24 mouse cellular contexts compared by ENCODE assay signal in genomic region chr10:84636656-84637055, GRCm38 (mm10). TPM values are rescaled to one million over a fixed set of nuclear protein-coding genes. Genes with fewer than 3 reads are reported as not detected.
DNase-seq lines count a peak whose midpoint lies in the region; ATAC-seq and TF ChIP-seq lines count a peak whose summit lies in the region.
"Had no signal": no experiment of that assay in that cellular context is flagged by ENCODE, and none has a peak within 500 bp of the region (broad histone marks: within the 10 kb centered on the region; RNA-seq: fewer than 3 reads in every experiment).

No protein-coding gene starts in this region.

- H3K27me3 ChIP-seq in midbrain, embryonic 11.5 days (ENCODE audit: control insufficient read depth, insufficient read depth, low read length), result no peaks in the 10 kb centered on the region
- no peaks in the 10 kb centered on the region for H3K27me3 ChIP-seq in midbrain, embryonic 14.5 days (ENCODE audit: control insufficient read depth, insufficient read depth, low read length)
- H3K27me3 ChIP-seq in hindbrain, embryonic 11.5 days (ENCODE audit: control insufficient read depth, insufficient read depth, low read length), result no peaks in the 10 kb centered on the region
- H3K27me3 ChIP-seq: embryonic facial prominence, embryonic 13.5 days; embryonic facial prominence, embryonic 15.5 days; forebrain, embryonic 12.5 days had no signal

- H3K36me3 ChIP-seq in midbrain, embryonic 11.5 days (ENCODE audit: control insufficient read depth, insufficient read depth, low read length), result no peaks in the 10 kb centered on the region
- H3K36me3 ChIP-seq in midbrain, embryonic 14.5 days (ENCODE audit: control insufficient read depth, insufficient read depth, low read length), result peaks cover 69% of the 10 kb centered on the region
- 0 out of 2 replicates have a peak, but pooled peaks cover 2% of the 10 kb centered on the region for H3K36me3 ChIP-seq in hindbrain, embryonic 11.5 days (ENCODE audit: control insufficient read depth, insufficient read depth, low read length)

- no peaks in the 10 kb centered on the region for H3K9me3 ChIP-seq in midbrain, embryonic 11.5 days (ENCODE audit: control insufficient read depth, low read length)
- no peaks in the 10 kb centered on the region for H3K9me3 ChIP-seq in midbrain, embryonic 14.5 days (ENCODE audit: control insufficient read depth, low read length)
- H3K9me3 ChIP-seq in hindbrain, embryonic 11.5 days (ENCODE audit: control insufficient read depth, low read length), result no peaks in the 10 kb centered on the region
- H3K9me3 ChIP-seq: embryonic facial prominence, embryonic 13.5 days; embryonic facial prominence, embryonic 15.5 days; forebrain, embryonic 10.5 days; forebrain, embryonic 12.5 days had no signal

- peak; percentile 66 for DNase-seq in gastrocnemius, adult 2 months
- DNase-seq in gastrocnemius, adult 8-10 months (ENCODE audit: low spot score in 2 of 2), result no peak
- DNase-seq in midbrain, embryonic 11.5 days (ENCODE audit: low spot score, missing footprints), result peak; percentile 49
- no peak for DNase-seq in midbrain, embryonic 14.5 days
- peak; percentile 69 for DNase-seq in gastrocnemius, postnatal 14 days
- DNase-seq in skeletal muscle tissue, adult 2 months (ENCODE audit: low read depth, low spot score), result peak; percentile 82
- DNase-seq in lung, adult 18-20 months, result no peak
- no peak for DNase-seq in hindbrain, embryonic 11.5 days (ENCODE audit: low spot score)
- DNase-seq: adrenal gland, adult 2 months; adrenal gland, postnatal 10 days; adrenal gland, postnatal 25 days; cerebellum, adult 11 months; cerebellum, adult 18-20 months; cerebellum, adult 8-10 months; cerebellum, adult 9-11 months; cerebellum, postnatal 14 days; cerebellum, postnatal 36 days; embryo, embryonic 11 days had no signal

- no peak overlapping the region for H3K4me3 ChIP-seq in gastrocnemius, adult 2 months
- H3K4me3 ChIP-seq in midbrain, embryonic 11.5 days (ENCODE audit: low read depth, low read length), result no peak overlapping the region
- no peak overlapping the region for H3K4me3 ChIP-seq in midbrain, embryonic 14.5 days (replicated peaks; ENCODE audit: low read depth, low read length)
- no peak overlapping the region for H3K4me3 ChIP-seq in hindbrain, embryonic 11.5 days (ENCODE audit: low read depth, low read length)
- H3K4me3 ChIP-seq: embryonic facial prominence, embryonic 13.5 days; embryonic facial prominence, embryonic 15.5 days; erythroblast, embryonic 14.5 days; forebrain, embryonic 10.5 days; forebrain, embryonic 12.5 days had no signal

- no peak overlapping the region for H3K4me2 ChIP-seq in midbrain, embryonic 11.5 days
- H3K4me2 ChIP-seq in midbrain, embryonic 14.5 days (ENCODE audit: low read length), result no peak overlapping the region
- no peak overlapping the region for H3K4me2 ChIP-seq in hindbrain, embryonic 11.5 days (replicated peaks; ENCODE audit: low read depth, low read length)
- H3K4me2 ChIP-seq: embryonic facial prominence, embryonic 13.5 days; embryonic facial prominence, embryonic 15.5 days; forebrain, embryonic 12.5 days had no signal

- H3K9ac ChIP-seq in midbrain, embryonic 11.5 days (ENCODE audit: low read length), result no peak overlapping the region
- H3K9ac ChIP-seq in midbrain, embryonic 14.5 days (replicated peaks; ENCODE audit: low read length), result no peak overlapping the region
- no peak overlapping the region for H3K9ac ChIP-seq in hindbrain, embryonic 11.5 days (ENCODE audit: low read depth, low read length)
- H3K9ac ChIP-seq: embryonic facial prominence, embryonic 13.5 days; embryonic facial prominence, embryonic 15.5 days; forebrain, embryonic 12.5 days had no signal

- WGBS in midbrain, embryonic 11.5 days, result 93% methylated on average over 10 of the region's 10 CpGs
- 95% methylated on average over 10 of the region's 10 CpGs for WGBS in midbrain, embryonic 14.5 days
- WGBS in hindbrain, embryonic 11.5 days, result 96% methylated on average over 10 of the region's 10 CpGs

- ATAC-seq in midbrain, embryonic 11.5 days (ENCODE audit: low FRiP score), result no peak
- ATAC-seq in midbrain, embryonic 14.5 days (ENCODE audit: low FRiP score, low TSS enrichment), result no peak
- ATAC-seq in hindbrain, embryonic 11.5 days (ENCODE audit: low FRiP score), result no peak
- ATAC-seq: forebrain, embryonic 14.5 days had no signal

- H3K27ac ChIP-seq in gastrocnemius, adult 2 months, result peak overlapping the region; percentile 60; the same call in 1 of the 2 replicates
- no peak overlapping the region for H3K27ac ChIP-seq in midbrain, embryonic 11.5 days (ENCODE audit: low read depth, low read length)
- no peak overlapping the region for H3K27ac ChIP-seq in midbrain, embryonic 14.5 days (replicated peaks; ENCODE audit: low read depth, low read length)
- no peak overlapping the region for H3K27ac ChIP-seq in hindbrain, embryonic 11.5 days (ENCODE audit: low read depth, low read length)
- H3K27ac ChIP-seq: embryonic facial prominence, embryonic 13.5 days; embryonic facial prominence, embryonic 15.5 days; forebrain, embryonic 10.5 days; forebrain, embryonic 12.5 days had no signal

- intact Hi-C loops in gastrocnemius, adult 2 months (cut with DNase I), result no loop called here
- intact Hi-C loops in gastrocnemius, postnatal 14 days (cut with DNase I; ENCODE audit: low total_unique reads), result no loop called here

- TF ChIP-seq CTCF in gastrocnemius, adult 2 months (IDR thresholded peaks at IDR 0.05), result no peak

- H3K4me1 ChIP-seq in midbrain, embryonic 11.5 days (ENCODE audit: control insufficient read depth, insufficient read depth, low read length), result no peaks in the 10 kb centered on the region
- H3K4me1 ChIP-seq in midbrain, embryonic 14.5 days (ENCODE audit: control insufficient read depth, insufficient read depth, low read length), result no peaks in the 10 kb centered on the region
- H3K4me1 ChIP-seq in hindbrain, embryonic 11.5 days (replicated peaks; ENCODE audit: control insufficient read depth, insufficient read depth, low read length), result no peaks in the 10 kb centered on the region
- H3K4me1 ChIP-seq: embryonic facial prominence, embryonic 13.5 days; embryonic facial prominence, embryonic 15.5 days; forebrain, embryonic 10.5 days; forebrain, embryonic 12.5 days had no signal

RNA-seq across cellular contexts. Expression of gene Polr3b, which starts 14.6 kb away (rescaled TPM):
- total RNA-seq in gastrocnemius, adult 2 months (2021), result 10 to 100 TPM in 1 of 2 experiments, 1 to 10 TPM in 1; 9.3 to 13.3 TPM
- total RNA-seq in gastrocnemius, adult 8-10 months (2022), result 1 to 10 TPM; 8.6 to 9.5 (median 8.7) TPM
- polyA plus RNA-seq in midbrain, embryonic 11.5 days (2014; fragmentation: Nextera tagmentation; extraction: Ambion mirVana), result 16.0 and 18.0 TPM in 2 replicates
- polyA plus RNA-seq in midbrain, embryonic 14.5 days (2014; fragmentation: Nextera tagmentation; extraction: Ambion mirVana), result 14.7 and 17.7 TPM in 2 replicates
- total RNA-seq in gastrocnemius, postnatal 14 days (2021), result 10 to 100 TPM; 13.0 to 13.1 TPM
- 18.2 and 19.5 TPM in 2 replicates for polyA plus RNA-seq in hindbrain, embryonic 11.5 days (2014; fragmentation: Nextera tagmentation; extraction: Ambion mirVana)

Comparison
In these comparisons a context has a peak if more than half of its experiments do, and no peak if none do; other contexts are left out.
1. DNase-seq: peak in gastrocnemius, adult 2 months (single experiment), midbrain, embryonic 11.5 days (single experiment), gastrocnemius, postnatal 14 days (single experiment) and skeletal muscle tissue, adult 2 months (single experiment); none in gastrocnemius, adult 8-10 months (0 of 2), midbrain, embryonic 14.5 days (single experiment), lung, adult 18-20 months (0 of 2) and hindbrain, embryonic 11.5 days (single experiment).